Mouse (Mus musculus) heart, postnatal 14 days (tissue): ENCODE measurements at regions not wholly inside any gene's neighbourhood (a gene's known extent, or its start where the extent isn't known, plus 50 kb on each side); places are given as distances from the start of the nearest gene placed in this dataset.

Experiments used
- DNase-seq, 2 experiments: peaks; one replicate each; pipeline ENCODE4 v3.0.0; 2021 to 2022
- intact Hi-C: fragments of 180-260 bp; cut with DNase I; formaldehyde crosslinking; loops from one replicate; pipeline ENCODE4 v1.15.1; 2025

GRCm38 (mm10) chr2:52804106-52804825, 53.4 kb upstream of the Fmnl2 start:
- DNase-seq: peak; percentile 10 to 18
- intact Hi-C loops: no loop called here

- intact Hi-C loops: no loop called here
- no peak for DNase-seq
These were observed 52.9 kb upstream of the Fmnl2 start for GRCm38 (mm10) chr2:52804826-52805149.

- intact Hi-C loops: no loop called here
These were observed 49.8 kb upstream of the Fmnl2 start for GRCm38 (mm10) chr2:52807826-52808225.

More at GRCm38 (mm10) chr2:52807826-52808225, 49.8 kb upstream of the Fmnl2 start:
- no peak for DNase-seq
